Mouse (Mus musculus) heart, embryonic 12.5 days (tissue): ENCODE measurements around the gene Olfr266. TPM values are rescaled to one million over a fixed set of nuclear protein-coding genes. Genes with fewer than 3 reads are reported as not detected.

Experiments used
- ATAC-seq: fragments of 200-750 bp; cut with Nextera tagmentation; 2 replicates; pipeline ENCODE4 v1.8.0; 2017; ENCODE audit warnings: moderate TSS enrichment, moderate library complexity; ENCODE audit not compliant: insufficient number of reproducible peaks, low FRiP score
- H3K27ac ChIP-seq: fragments of 300-500 bp; sonication (generic); 2 replicates; pipeline ENCODE4 v1.5.1; 2016; ENCODE audit warnings: mild to moderate bottlenecking, moderate library complexity; ENCODE audit not compliant: poor library complexity, severe bottlenecking
- H3K27me3 ChIP-seq: fragments of 300-500 bp; sonication (generic); replicated peaks from 2 replicates; pipeline ENCODE4 v1.6.1; 2016; ENCODE audit warnings: mild to moderate bottlenecking, moderate library complexity
- H3K36me3 ChIP-seq: fragments of 300-500 bp; sonication (generic); 2 replicates; pipeline ENCODE4 v1.6.1; 2016; ENCODE audit warnings: mild to moderate bottlenecking, moderate library complexity
- H3K4me1 ChIP-seq: fragments of 300-500 bp; sonication (generic); replicated peaks from 2 replicates; pipeline ENCODE4 v1.6.1; 2016; ENCODE audit warnings: mild to moderate bottlenecking
- H3K4me2 ChIP-seq: fragments of 300-500 bp; sonication (generic); 2 replicates; pipeline ENCODE4 v1.6.1; 2016; ENCODE audit warnings: mild to moderate bottlenecking, moderate library complexity
- H3K4me3 ChIP-seq: fragments of 300-500 bp; sonication (generic); 2 replicates; pipeline ENCODE4 v1.5.1; 2016; ENCODE audit warnings: mild to moderate bottlenecking
- H3K9ac ChIP-seq: fragments of 300-500 bp; sonication (generic); 2 replicates; pipeline ENCODE4 v1.6.1; 2016; ENCODE audit warnings: mild to moderate bottlenecking, moderate library complexity
- H3K9me3 ChIP-seq: fragments of 300-500 bp; sonication (generic); replicated peaks from 2 replicates; pipeline ENCODE4 v1.6.1; 2016; ENCODE audit warnings: mild to moderate bottlenecking, moderate library complexity
- WGBS: fragments of 180-500 bp; shearing (Covaris S2); methylation state at CpG from one replicate; pipeline ENCODE4 v1.1.7; 2016; 5-methylcytosine and 5-hydroxymethylcytosine counted together
- polyA plus RNA-seq: library from polyadenylated mRNA; unstranded; fragments of >200 nt; fragmentation: Nextera tagmentation; extraction: Ambion mirVana; gene quantifications from 2 replicates; pipeline ENCODE4 v1.2.1, GENCODE M21; 2016

The Olfr266 gene
- not detected in 2 replicates for polyA plus RNA-seq

DNA sequence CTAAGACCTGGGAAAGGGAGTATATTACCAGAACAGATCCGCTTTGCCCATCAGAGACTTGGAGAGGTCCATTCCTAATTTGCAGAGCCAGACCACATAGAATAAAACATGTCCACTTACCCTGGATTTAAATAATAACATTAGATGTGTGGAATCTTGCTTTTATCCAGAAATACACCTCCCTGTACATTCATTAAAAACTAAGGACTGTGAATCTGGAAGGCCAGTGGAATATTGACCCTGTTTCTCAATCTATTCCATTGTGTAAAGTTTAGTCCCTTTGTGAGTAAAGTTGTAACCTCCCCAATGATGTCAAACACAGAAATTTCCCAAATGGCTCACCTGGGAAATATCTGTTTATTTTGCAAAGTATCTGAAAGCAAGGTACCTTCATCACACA is at the start of gene Olfr266:
Olfr266 (minus strand) TSS at position 101 of the 400 bp plus-strand sequence.
- Histone ChIP-seq H3K36me3 (no peaks in the 10 kb centered on the region), H3K4me2 (no peak within 1 kb of the TSS), H3K4me3 (no peak within 1 kb of the TSS), H3K4me1 (no peaks in the 10 kb centered on the region), H3K27me3 (no peaks in the 10 kb centered on the region), H3K9me3 (peaks cover 5% of the 10 kb centered on the region), H3K27ac (no peak within 1 kb of the TSS), H3K9ac (no peak within 1 kb of the TSS)
- 66% methylated on average over 1 of the region's 1 CpGs for WGBS
- no peak for ATAC-seq

DNA sequence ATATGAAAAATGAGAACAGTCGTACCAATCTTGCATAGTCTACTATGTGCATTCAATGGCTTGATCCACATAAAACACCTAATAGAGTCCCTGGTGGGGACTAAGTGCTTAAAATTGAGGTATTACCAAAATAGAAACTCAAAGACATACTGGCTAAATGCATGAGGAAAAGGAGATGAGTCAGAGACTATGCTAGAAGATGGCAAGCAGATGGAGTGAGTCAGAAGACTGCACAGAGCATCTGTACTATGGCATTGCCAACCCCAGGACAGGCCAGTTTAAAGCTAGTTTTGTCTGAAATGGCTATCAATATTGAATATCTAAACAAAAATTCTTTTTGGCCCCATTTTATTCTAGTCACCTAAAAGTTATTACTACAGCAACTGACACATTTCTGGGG is 49.5 kb upstream of the Olfr266 start:
- no peaks in the 10 kb centered on the region for H3K36me3 ChIP-seq
- H3K27me3 ChIP-seq, result no peaks in the 10 kb centered on the region
- ATAC-seq, result no peak
- no peak overlapping the region for H3K4me2 ChIP-seq
- no peaks in the 10 kb centered on the region for H3K9me3 ChIP-seq
- H3K4me3 ChIP-seq, result no peak overlapping the region
- H3K9ac ChIP-seq, result no peak overlapping the region
- WGBS, result 80% methylated on average over 1 of the region's 1 CpGs
- no peak overlapping the region for H3K27ac ChIP-seq
- H3K4me1 ChIP-seq, result no peaks in the 10 kb centered on the region

DNA sequence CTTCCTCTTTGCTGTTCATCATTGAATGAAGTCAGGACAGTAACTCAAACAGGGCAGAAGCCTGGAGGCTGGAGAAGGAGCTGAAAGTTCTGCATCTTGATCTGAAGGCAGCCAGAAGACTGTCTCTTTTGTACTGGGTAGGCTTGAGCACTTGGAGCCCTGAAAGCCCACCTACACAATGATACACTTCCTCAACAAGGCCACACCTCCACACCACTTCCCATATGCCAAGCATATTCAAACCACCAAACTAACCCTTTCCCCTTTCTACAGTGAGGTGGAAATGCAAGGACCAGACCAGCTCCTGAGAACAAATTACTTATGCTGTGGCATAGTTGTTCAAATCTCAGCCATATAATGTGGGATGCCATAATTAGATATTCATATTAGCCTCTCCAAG is 46.8 kb upstream of the Olfr266 start:
- Histone ChIP-seq H3K27ac (no peak overlapping the region), H3K27me3 (no peaks in the 10 kb centered on the region), H3K4me1 (no peaks in the 10 kb centered on the region), H3K9ac (no peak overlapping the region), H3K36me3 (no peaks in the 10 kb centered on the region), H3K9me3 (no peaks in the 10 kb centered on the region), H3K4me3 (no peak overlapping the region), H3K4me2 (no peak overlapping the region)
- ATAC-seq, result no peak

DNA sequence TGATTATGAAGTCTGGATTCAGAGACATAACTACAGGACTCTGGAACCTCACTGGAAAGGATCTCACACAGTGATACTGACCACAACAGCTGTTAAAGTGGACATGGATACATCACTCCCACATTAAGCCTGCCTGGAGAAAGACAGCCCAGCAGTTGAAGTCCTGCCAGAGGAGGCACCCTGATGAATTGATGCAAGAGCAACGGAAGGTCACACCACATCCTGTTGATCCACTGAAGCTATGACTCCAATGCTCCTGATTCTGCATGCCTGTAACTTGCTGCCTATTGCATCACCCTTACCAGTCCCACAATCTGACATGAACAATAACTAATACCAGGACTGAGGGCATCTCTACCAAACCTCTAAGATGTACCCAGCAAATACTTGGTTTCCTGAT is 6.0 kb upstream of the Olfr266 start:
- no peak overlapping the region for H3K4me2 ChIP-seq
- WGBS, result 63% methylated on average over 1 of the region's 1 CpGs
- no peaks in the 10 kb centered on the region for H3K27me3 ChIP-seq
- H3K36me3 ChIP-seq, result no peaks in the 10 kb centered on the region
- H3K27ac ChIP-seq, result no peak overlapping the region
- H3K9me3 ChIP-seq, result peaks cover 18% of the 10 kb centered on the region
- no peak for ATAC-seq
- H3K9ac ChIP-seq, result no peak overlapping the region
- H3K4me3 ChIP-seq, result no peak overlapping the region
- H3K4me1 ChIP-seq, result no peaks in the 10 kb centered on the region

DNA sequence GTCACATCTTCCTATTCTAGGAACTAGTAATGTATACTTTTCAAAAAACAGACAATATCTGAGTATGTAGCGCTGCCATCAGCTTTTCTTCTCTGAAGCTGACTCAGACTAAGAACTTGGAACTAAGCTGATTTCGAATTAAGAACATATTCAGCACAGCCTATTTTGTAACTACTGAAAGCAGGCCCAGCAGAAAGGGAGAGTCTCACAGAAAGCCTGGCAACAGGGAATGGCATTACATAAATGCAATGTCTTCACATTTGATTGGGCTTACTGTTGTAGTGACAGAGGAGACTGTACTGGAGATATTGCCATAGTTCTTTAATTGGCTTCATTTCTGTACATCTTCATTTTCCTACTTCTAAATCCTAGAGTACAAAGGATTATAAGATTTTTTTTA is 8.4 kb downstream of the Olfr266 start:
- Histone ChIP-seq H3K36me3 (no peaks in the 10 kb centered on the region), H3K27me3 (no peaks in the 10 kb centered on the region), H3K9ac (no peak overlapping the region), H3K27ac (no peak overlapping the region), H3K4me2 (no peak overlapping the region), H3K4me3 (no peak overlapping the region), H3K4me1 (no peaks in the 10 kb centered on the region), H3K9me3 (peaks cover 7% of the 10 kb centered on the region)
- ATAC-seq, result no peak
- WGBS, result 78% methylated on average over 2 of the region's 2 CpGs

DNA sequence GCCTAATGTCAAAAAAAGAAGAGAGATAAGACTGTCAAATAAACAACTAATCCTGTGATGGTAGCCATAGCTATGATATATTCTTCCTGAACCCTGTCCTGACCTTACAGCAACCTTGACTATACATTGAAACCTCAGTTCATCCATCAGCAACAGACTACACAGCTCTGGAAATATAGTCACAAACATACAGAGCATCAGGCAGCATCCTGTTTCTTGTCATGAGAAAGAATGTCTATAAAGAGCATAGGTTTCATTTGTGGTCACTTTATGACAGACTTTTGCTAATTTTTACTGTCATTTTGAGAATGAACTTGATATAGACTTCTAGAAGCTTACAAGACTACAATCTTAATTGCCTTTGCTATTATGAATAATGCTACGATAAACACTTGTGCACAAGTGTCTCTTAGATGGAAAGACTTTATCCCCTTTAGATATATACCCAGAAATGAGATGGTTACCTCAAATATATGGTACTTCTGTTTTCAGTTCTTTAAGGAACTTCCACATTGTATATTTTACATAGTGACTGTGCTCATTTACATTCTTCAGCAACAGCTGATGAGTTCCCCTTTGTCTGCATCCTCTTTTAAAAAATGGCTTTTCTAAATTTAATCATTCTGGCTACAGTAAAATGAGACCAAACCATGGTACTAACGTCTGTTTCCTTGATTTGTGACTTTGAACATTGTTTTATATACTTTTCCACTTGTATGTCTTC is 17.0 kb downstream of the Olfr266 start:
- no peak overlapping the region for H3K27ac ChIP-seq
- 60% methylated on average over 2 of the region's 2 CpGs for WGBS
- no peaks in the 10 kb centered on the region for H3K9me3 ChIP-seq
- H3K4me2 ChIP-seq, result no peak overlapping the region
- H3K9ac ChIP-seq, result no peak overlapping the region
- H3K27me3 ChIP-seq, result no peaks in the 10 kb centered on the region
- no peak overlapping the region for H3K4me3 ChIP-seq
- H3K4me1 ChIP-seq, result no peaks in the 10 kb centered on the region
- no peaks in the 10 kb centered on the region for H3K36me3 ChIP-seq
- ATAC-seq, result no peak

DNA sequence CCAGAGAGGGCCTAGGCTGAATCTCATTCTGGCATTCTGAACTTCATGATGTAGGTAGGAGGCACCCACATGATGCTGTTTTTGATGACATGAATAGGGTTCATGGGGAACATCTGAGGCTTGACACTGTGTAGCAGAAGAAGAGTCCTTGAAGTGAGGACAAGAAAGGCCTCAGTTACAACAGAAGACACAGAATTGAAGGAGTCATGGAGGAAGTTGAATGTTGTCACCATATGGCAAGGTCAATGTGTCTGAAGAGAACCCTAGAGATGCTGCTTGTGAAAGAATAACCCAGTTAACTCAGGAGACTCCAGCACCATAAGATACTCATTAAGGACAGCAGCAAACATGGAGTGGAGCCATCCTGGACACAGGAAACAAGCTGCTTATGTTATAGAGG is 28.0 kb downstream of the Olfr266 start:
- Histone ChIP-seq H3K4me3 (no peak overlapping the region), H3K9ac (no peak overlapping the region), H3K36me3 (no peaks in the 10 kb centered on the region), H3K9me3 (peaks cover 11% of the 10 kb centered on the region; the same call in 1 of the 2 replicates), H3K4me2 (no peak overlapping the region), H3K27me3 (no peaks in the 10 kb centered on the region), H3K27ac (no peak overlapping the region), H3K4me1 (no peaks in the 10 kb centered on the region)
- no peak for ATAC-seq

DNA sequence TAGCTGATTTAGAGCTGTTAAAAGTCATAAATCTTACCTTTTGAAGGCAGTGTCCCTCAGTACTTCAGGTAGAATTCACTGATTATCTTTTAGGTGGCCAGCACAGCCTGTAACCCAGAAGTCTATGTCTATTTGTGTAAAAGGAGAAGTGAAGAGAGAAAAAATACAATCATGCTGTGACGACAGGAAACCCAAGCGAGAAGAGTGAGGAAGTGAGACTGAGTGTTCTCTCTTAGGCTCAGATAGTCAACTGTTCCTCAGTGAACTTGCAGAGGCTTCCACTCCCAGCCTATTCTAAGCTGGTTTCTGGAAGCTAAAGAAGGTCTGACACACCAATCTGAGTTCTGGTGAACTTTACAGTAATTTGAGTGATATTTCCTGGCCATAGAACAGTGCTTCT is 36.2 kb downstream of the Olfr266 start, which contains the start of gene Cd53:
Cd53 (minus strand) TSS at position 220 of the 400 bp plus-strand sequence.
- H3K9ac ChIP-seq, result no peak within 1 kb of the TSS
- no peaks in the 10 kb centered on the region for H3K36me3 ChIP-seq
- ATAC-seq, result no peak
- H3K27ac ChIP-seq, result no peak within 1 kb of the TSS
- no peaks in the 10 kb centered on the region for H3K4me1 ChIP-seq
- no peak within 1 kb of the TSS for H3K4me3 ChIP-seq
- no peak within 1 kb of the TSS for H3K4me2 ChIP-seq
- WGBS, result 37% methylated on average over 2 of the region's 2 CpGs
- H3K9me3 ChIP-seq, result peaks cover 5% of the 10 kb centered on the region; the same call in 1 of the 2 replicates
- no peaks in the 10 kb centered on the region for H3K27me3 ChIP-seq

DNA sequence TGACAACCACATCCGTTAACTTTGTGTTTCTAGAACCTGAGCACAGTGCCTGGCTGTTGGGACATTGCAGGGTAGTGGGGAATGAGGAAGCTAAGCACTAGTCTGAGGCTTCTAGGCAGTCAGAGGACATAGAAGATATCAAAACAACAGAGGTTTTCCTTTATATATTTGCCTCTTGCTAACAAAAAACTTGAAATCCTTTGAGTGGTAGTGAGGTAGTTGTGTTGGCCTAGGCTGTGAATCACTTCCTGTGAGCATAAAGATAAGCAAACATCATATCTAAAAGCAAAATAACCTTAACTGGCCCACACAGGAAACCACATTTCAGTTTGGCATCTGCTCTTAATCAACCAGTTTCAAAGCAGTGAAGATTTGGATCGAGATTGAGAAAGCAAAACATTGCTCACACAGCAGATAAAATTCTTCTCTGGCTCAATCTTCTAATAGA is 37.6 kb downstream of the Olfr266 start:
- ATAC-seq, result peak; percentile 71; the same call in 1 of the 2 replicates
- Histone ChIP-seq H3K36me3 (no peaks in the 10 kb centered on the region), H3K9me3 (peaks cover 4% of the 10 kb centered on the region; the same call in 1 of the 2 replicates), H3K27me3 (no peaks in the 10 kb centered on the region), H3K27ac (peak overlapping the region; percentile 35), H3K4me1 (no peaks in the 10 kb centered on the region), H3K4me3 (no peak overlapping the region), H3K4me2 (no peak overlapping the region), H3K9ac (no peak overlapping the region)
- 31% methylated on average over 2 of the region's 2 CpGs for WGBS

DNA sequence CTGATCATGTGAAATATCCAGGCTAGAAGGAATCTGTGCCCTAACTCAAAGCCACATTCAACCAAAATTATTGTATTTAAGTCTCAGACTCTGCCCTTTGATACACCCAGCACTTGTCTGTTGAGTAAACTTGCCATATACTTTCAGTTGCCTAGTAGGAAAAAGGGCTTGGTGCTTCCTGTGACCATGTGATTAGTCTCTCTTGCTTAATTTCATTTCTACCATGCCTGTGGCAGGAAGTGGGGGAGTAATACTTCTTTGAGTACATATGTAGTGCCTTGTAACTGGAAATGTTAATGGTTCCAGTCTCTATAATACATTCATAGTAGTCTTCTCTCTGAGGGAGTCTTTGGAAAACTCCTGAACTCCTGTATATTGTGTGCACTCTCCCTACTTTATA is 38.1 kb downstream of the Olfr266 start:
- no peaks in the 10 kb centered on the region for H3K27me3 ChIP-seq
- H3K4me3 ChIP-seq, result no peak overlapping the region
- ATAC-seq, result peak; percentile 18; the same call in 1 of the 2 replicates
- peak overlapping the region; percentile 35 for H3K27ac ChIP-seq
- no peak overlapping the region for H3K9ac ChIP-seq
- no peaks in the 10 kb centered on the region for H3K4me1 ChIP-seq
- no peaks in the 10 kb centered on the region for H3K36me3 ChIP-seq
- no peak overlapping the region for H3K4me2 ChIP-seq
- H3K9me3 ChIP-seq, result no peaks in the 10 kb centered on the region

DNA sequence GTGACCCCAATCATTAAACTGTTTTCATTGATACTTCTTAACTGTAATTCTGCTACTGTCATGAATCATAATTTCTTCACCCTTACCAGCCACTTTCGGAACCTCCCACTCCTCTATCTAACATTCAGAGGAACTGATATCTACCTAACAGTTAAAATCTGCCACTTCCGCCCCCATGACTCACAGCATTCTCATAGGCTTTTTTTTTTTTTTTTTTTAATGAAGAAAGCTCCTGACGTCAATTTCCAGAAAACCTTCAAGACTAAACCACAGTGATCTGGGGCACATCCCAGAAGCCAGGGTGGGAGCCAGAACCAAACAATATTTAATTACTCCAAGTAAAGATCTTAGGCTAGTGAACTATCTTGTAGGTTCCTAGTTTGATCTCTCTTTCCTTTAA is 41.0 kb downstream of the Olfr266 start:
- 65% methylated on average over 3 of the region's 3 CpGs for WGBS

DNA sequence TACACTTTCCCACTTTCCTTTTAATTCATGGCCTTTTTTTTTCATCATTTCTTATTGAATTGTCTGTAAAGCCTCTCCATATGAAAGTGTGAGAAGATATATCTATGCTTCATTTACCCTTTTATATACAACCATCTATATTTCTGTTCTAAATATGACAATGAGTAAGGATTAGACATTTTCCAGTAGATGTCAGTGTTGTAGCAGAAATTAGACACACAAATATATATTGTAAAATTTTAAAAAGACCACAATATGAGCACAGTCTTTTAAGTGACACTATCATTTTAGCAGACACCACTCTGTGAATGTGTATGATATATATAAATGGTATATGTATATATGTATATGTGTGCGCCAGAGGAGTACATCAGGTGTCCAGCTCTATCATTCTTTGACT is 54.3 kb downstream of the Olfr266 start:
- Histone ChIP-seq H3K9ac (no peak overlapping the region), H3K4me3 (no peak overlapping the region), H3K27me3 (no peaks in the 10 kb centered on the region), H3K36me3 (no peaks in the 10 kb centered on the region), H3K4me1 (no peaks in the 10 kb centered on the region), H3K4me2 (no peak overlapping the region), H3K9me3 (no peaks in the 10 kb centered on the region), H3K27ac (no peak overlapping the region)
- no peak for ATAC-seq
- 70% methylated on average over 1 of the region's 1 CpGs for WGBS

More for the DNA sequence above, 41.0 kb downstream of the Olfr266 start:
- H3K4me3 ChIP-seq, result no peak overlapping the region
- no peaks in the 10 kb centered on the region for H3K4me1 ChIP-seq
- H3K9ac ChIP-seq, result no peak overlapping the region
- no peaks in the 10 kb centered on the region for H3K9me3 ChIP-seq
- no peaks in the 10 kb centered on the region for H3K27me3 ChIP-seq
- ATAC-seq, result no peak
- H3K36me3 ChIP-seq, result no peaks in the 10 kb centered on the region
- no peak overlapping the region for H3K27ac ChIP-seq
- H3K4me2 ChIP-seq, result no peak overlapping the region
